Mouse (Mus musculus): ENCODE results near the gene Mob3c. TPM values are rescaled to one million over a fixed set of nuclear protein-coding genes. Genes with fewer than 3 reads are reported as not detected.

Mob3c gene
- polyA plus RNA-seq, 1 experiment from 2014 or later = 6.0 TPM

DNA sequence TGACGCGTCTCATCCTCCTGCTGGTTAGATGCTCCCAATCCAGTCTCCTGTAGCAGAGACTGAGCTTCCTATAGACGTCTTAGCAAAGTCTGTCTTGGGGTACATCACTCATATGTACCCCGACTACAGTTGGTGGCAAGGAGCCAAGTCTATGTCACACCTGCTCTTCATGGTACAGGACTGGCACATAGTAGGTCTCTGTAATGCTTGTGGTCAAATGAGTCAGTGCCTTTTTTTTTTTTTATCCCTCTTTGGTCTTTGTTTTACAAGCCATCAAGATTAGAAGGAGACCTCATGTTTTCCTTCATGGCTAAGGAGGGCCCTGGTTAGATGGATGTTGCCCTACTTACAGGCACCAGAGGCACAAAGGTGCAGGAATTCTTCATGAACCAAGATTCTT lies 12.9 kb downstream of the Mob3c start:
- Histone ChIP-seq H3K9ac (replicated peaks; ENCODE audit: low read depth, low read length) (no peak overlapping the region), H3K4me2 (ENCODE audit: low read length) (no peak overlapping the region), H3K9me3 (ENCODE audit: control insufficient read depth, low read length) (no peaks in the 10 kb centered on the region), H3K27ac (ENCODE audit: low read length) (no peak overlapping the region), H3K4me3 (replicated peaks; ENCODE audit: low read length) (no peak overlapping the region), H3K4me1 (replicated peaks; ENCODE audit: control insufficient read depth, insufficient read depth, low read length) (peaks cover 6% of the 10 kb centered on the region), H3K27me3 (replicated peaks; ENCODE audit: control insufficient read depth, insufficient read depth, low read length) (no peaks in the 10 kb centered on the region), H3K36me3 (ENCODE audit: control insufficient read depth, insufficient read depth) (no peaks in the 10 kb centered on the region)
- no peak for ATAC-seq
- 90% methylated on average over 4 of the region's 4 CpGs for WGBS

DNA sequence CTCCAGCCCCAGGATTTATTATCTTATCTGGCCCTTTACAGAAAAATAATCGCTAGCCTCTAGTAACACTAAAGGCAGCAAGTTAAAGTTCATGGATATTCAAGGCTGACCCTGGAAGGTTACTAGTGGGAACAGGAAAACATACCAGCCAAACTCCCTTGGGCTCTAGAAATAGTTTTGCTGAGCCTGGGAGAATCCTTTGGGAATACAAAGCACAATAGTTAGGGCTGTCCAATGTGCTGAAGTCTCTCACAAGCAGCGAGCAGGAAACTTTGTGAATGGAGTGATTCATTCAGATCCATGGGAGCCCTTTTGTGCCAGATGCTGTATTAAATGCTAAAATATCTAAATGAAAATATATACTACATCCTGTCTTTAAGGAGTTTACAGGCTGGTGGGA lies 18.8 kb downstream of the Mob3c start:
- Histone ChIP-seq H3K4me1 (replicated peaks; ENCODE audit: control insufficient read depth, insufficient read depth, low read length) (peaks cover 9% of the 10 kb centered on the region; the same call in 1 of the 2 replicates), H3K4me3 (replicated peaks; ENCODE audit: low read length) (no peak overlapping the region), H3K36me3 (ENCODE audit: control insufficient read depth, insufficient read depth) (no peaks in the 10 kb centered on the region), H3K9ac (replicated peaks; ENCODE audit: low read depth, low read length) (no peak overlapping the region), H3K4me2 (ENCODE audit: low read length) (no peak overlapping the region), H3K27ac (ENCODE audit: low read length) (no peak overlapping the region), H3K9me3 (ENCODE audit: control insufficient read depth, low read length) (no peaks in the 10 kb centered on the region), H3K27me3 (replicated peaks; ENCODE audit: control insufficient read depth, insufficient read depth, low read length) (no peaks in the 10 kb centered on the region)
- WGBS = 52% methylated on average over 2 of the region's 2 CpGs
- no peak for ATAC-seq

DNA sequence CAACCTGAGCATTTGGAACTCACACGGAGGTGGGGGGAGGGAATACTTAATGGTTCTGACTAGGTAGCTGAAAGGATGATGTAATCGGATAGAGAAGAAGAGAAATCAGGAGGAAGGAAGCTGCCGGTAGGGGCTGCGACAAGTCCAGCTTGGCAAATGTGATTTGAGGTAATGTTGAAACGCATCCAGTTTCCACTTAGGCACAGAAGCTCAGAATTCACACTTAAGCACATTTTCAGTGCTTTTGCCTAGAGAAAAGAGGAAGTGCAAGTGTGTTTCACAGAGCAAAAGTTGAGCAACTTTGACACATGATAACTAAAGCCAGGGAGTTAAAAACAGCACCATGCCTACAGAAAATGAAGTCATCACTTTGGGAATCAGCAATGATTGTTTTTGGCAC lies 19.5 kb downstream of the Mob3c start:
- no peak overlapping the region for H3K4me2 ChIP-seq (ENCODE audit: low read length)
- no peak overlapping the region for H3K27ac ChIP-seq (ENCODE audit: low read length)
- peaks cover 9% of the 10 kb centered on the region; the same call in 1 of the 2 replicates for H3K4me1 ChIP-seq (replicated peaks; ENCODE audit: control insufficient read depth, insufficient read depth, low read length)
- H3K36me3 ChIP-seq (ENCODE audit: control insufficient read depth, insufficient read depth) = no peaks in the 10 kb centered on the region
- WGBS = 22% methylated on average over 5 of the region's 5 CpGs
- H3K9me3 ChIP-seq (ENCODE audit: control insufficient read depth, low read length) = no peaks in the 10 kb centered on the region
- no peak overlapping the region for H3K9ac ChIP-seq (replicated peaks; ENCODE audit: low read depth, low read length)
- no peak overlapping the region for H3K4me3 ChIP-seq (replicated peaks; ENCODE audit: low read length)
- ATAC-seq = 0 out of 2 replicates have a peak, but pooled peaks have one; percentile 45
- H3K27me3 ChIP-seq (replicated peaks; ENCODE audit: control insufficient read depth, insufficient read depth, low read length) = no peaks in the 10 kb centered on the region

DNA sequence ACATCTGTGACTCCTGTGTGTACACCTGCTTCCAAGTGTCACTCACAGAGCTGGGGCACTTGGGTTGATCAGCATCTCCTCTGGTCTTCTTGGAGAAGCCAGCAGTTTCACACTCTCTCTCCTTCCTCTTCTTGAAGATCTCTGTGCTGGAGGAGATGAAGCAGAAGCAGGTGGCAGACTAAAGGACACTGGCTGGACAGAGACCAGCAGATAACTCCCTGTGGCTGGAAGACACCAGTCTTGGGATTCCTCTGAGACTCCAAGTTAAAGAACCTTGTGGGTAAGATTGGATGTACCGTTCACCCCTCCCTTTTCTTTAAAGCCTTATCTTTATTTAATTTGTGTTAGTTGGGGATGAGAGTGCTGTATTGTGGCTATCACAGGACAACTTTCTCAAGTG lies 20.2 kb downstream of the Mob3c start:
- H3K27ac ChIP-seq (ENCODE audit: low read length) = no peak overlapping the region
- WGBS = 100% methylated on average over 1 of the region's 1 CpGs
- no peak overlapping the region for H3K4me2 ChIP-seq (ENCODE audit: low read length)
- H3K27me3 ChIP-seq (replicated peaks; ENCODE audit: control insufficient read depth, insufficient read depth, low read length) = no peaks in the 10 kb centered on the region
- no peaks in the 10 kb centered on the region for H3K9me3 ChIP-seq (ENCODE audit: control insufficient read depth, low read length)
- no peak overlapping the region for H3K4me3 ChIP-seq (replicated peaks; ENCODE audit: low read length)
- H3K36me3 ChIP-seq (ENCODE audit: control insufficient read depth, insufficient read depth) = no peaks in the 10 kb centered on the region
- no peak for ATAC-seq
- peaks cover 9% of the 10 kb centered on the region; the same call in 1 of the 2 replicates for H3K4me1 ChIP-seq (replicated peaks; ENCODE audit: control insufficient read depth, insufficient read depth, low read length)
- H3K9ac ChIP-seq (replicated peaks; ENCODE audit: low read depth, low read length) = no peak overlapping the region

DNA sequence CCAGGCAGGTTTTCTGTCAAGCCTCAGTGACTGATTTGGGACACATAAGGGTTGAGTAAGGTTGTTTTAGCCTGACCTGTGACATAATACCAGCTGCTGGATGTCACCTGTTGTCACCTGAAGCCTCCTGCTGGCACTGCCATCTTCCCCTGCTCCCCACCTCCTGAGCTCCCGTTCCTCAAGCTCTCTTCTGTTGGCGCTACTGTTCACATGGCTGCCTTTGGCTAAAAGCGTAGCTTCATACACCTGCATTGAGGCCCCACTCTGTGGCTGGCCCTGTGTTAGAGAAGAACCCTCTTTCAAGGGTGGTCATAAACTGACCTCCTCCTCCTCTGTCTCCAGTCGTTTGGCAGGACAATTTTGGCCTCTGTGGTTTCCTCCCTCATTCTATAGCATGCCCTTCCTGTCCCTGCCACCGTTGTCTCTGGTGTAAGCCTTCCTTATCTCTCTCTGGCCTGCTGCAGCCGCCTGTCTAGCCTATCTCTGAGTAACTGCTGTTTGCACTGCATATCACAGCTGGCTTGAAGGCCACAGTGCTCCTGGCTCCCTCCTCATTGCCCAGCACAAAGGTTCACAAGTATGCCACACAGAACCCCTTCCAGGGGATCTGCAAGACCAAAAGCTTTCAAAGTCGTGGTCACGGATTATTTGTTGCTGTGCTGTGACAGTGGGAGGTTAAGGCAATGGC lies 21.2 kb downstream of the Mob3c start:
- Histone ChIP-seq H3K9ac (replicated peaks; ENCODE audit: low read depth, low read length) (no peak overlapping the region), H3K4me3 (replicated peaks; ENCODE audit: low read length) (no peak overlapping the region), H3K9me3 (ENCODE audit: control insufficient read depth, low read length) (no peaks in the 10 kb centered on the region), H3K27ac (ENCODE audit: low read length) (no peak overlapping the region), H3K4me2 (ENCODE audit: low read length) (no peak overlapping the region), H3K27me3 (replicated peaks; ENCODE audit: control insufficient read depth, insufficient read depth, low read length) (no peaks in the 10 kb centered on the region), H3K4me1 (replicated peaks; ENCODE audit: control insufficient read depth, insufficient read depth, low read length) (peaks cover 9% of the 10 kb centered on the region; the same call in 1 of the 2 replicates), H3K36me3 (ENCODE audit: control insufficient read depth, insufficient read depth) (no peaks in the 10 kb centered on the region)
- no peak for ATAC-seq
- 75% methylated on average over 8 of the region's 8 CpGs for WGBS

DNA sequence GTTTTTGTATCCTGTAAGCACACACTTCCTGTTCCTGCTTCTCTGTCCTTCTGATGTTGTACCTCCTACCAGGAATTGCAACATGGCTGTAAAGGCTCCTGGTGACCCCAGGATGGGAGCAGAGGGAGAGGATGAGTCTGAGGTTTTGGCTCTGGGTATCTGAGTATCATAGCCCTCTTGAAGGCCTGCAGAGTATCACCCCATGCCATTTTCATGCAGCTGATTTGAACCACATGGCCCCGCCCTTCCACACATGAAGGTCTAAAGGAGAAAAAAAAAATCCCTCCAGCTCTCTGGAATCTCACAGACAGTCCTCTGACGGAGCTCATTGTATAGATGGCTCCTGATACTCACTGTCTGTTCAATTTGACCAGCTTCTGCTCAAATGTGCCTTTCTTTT lies 22.2 kb downstream of the Mob3c start:
- peaks cover 10% of the 10 kb centered on the region for H3K4me1 ChIP-seq (replicated peaks; ENCODE audit: control insufficient read depth, insufficient read depth, low read length)
- no peak for ATAC-seq

DNA sequence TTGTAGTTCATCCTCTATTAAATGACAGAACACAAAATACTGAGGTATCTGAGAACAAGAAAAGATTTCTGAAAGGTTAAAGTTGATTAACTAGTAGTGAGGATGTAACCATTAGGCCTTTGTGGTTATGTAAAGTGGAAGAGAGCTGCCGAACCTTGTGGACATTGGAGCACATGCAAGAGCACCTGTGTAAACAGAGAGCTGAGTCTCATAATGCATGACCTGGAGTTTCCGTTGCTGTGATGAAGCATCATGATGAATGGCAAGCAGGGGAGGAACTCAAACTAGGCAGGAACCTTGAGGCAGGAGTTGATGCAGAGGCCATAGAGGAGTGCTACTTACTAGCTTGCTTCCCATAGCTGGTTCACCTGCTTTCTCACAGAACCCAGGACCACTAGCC lies 22.7 kb downstream of the Mob3c start:
- H3K9ac ChIP-seq (replicated peaks; ENCODE audit: low read depth, low read length) = no peak overlapping the region
- H3K36me3 ChIP-seq (ENCODE audit: control insufficient read depth, insufficient read depth) = no peaks in the 10 kb centered on the region
- no peak overlapping the region for H3K4me2 ChIP-seq (ENCODE audit: low read length)
- no peak for ATAC-seq
- no peaks in the 10 kb centered on the region for H3K27me3 ChIP-seq (replicated peaks; ENCODE audit: control insufficient read depth, insufficient read depth, low read length)
- no peaks in the 10 kb centered on the region for H3K9me3 ChIP-seq (ENCODE audit: control insufficient read depth, low read length)
- H3K4me3 ChIP-seq (replicated peaks; ENCODE audit: low read length) = no peak overlapping the region
- no peak overlapping the region for H3K27ac ChIP-seq (ENCODE audit: low read length)
- peaks cover 16% of the 10 kb centered on the region for H3K4me1 ChIP-seq (replicated peaks; ENCODE audit: control insufficient read depth, insufficient read depth, low read length)
- WGBS = 63% methylated on average over 2 of the region's 2 CpGs

More for the DNA sequence above, 22.2 kb downstream of the Mob3c start:
- Histone ChIP-seq H3K36me3 (ENCODE audit: control insufficient read depth, insufficient read depth) (no peaks in the 10 kb centered on the region), H3K9ac (replicated peaks; ENCODE audit: low read depth, low read length) (no peak overlapping the region), H3K9me3 (ENCODE audit: control insufficient read depth, low read length) (no peaks in the 10 kb centered on the region), H3K27me3 (replicated peaks; ENCODE audit: control insufficient read depth, insufficient read depth, low read length) (no peaks in the 10 kb centered on the region), H3K4me2 (ENCODE audit: low read length) (no peak overlapping the region), H3K4me3 (replicated peaks; ENCODE audit: low read length) (no peak overlapping the region), H3K27ac (ENCODE audit: low read length) (no peak overlapping the region)
- WGBS = 76% methylated on average over 2 of the region's 2 CpGs

DNA sequence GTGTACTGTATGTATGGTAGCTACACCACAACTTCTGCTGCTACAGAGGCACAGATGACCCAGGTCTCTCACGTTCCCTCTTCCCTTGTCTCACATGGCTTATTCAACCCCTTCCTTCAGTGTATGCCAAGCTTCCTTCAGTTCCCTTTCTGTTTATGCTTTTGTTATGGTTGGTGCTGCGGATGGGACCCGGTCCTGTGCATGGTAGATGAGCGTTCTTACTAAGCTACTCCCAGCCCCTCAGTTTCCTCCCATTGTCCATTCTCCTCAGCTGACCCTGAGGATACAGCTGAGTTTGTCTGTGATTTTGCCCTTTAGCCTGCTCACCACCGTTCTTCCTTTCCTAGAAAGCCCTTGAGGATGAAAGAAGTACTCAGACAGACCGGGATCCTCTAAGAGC lies 23.7 kb downstream of the Mob3c start:
- H3K4me1 ChIP-seq (replicated peaks; ENCODE audit: control insufficient read depth, insufficient read depth, low read length) = peaks cover 25% of the 10 kb centered on the region
- ATAC-seq = no peak
- H3K4me2 ChIP-seq (ENCODE audit: low read length) = no peak overlapping the region
- no peaks in the 10 kb centered on the region for H3K9me3 ChIP-seq (ENCODE audit: control insufficient read depth, low read length)
- WGBS = 82% methylated on average over 6 of the region's 6 CpGs
- H3K27ac ChIP-seq (ENCODE audit: low read length) = no peak overlapping the region
- H3K27me3 ChIP-seq (replicated peaks; ENCODE audit: control insufficient read depth, insufficient read depth, low read length) = no peaks in the 10 kb centered on the region
- no peaks in the 10 kb centered on the region for H3K36me3 ChIP-seq (ENCODE audit: control insufficient read depth, insufficient read depth)
- H3K9ac ChIP-seq (replicated peaks; ENCODE audit: low read depth, low read length) = no peak overlapping the region
- H3K4me3 ChIP-seq (replicated peaks; ENCODE audit: low read length) = no peak overlapping the region

DNA sequence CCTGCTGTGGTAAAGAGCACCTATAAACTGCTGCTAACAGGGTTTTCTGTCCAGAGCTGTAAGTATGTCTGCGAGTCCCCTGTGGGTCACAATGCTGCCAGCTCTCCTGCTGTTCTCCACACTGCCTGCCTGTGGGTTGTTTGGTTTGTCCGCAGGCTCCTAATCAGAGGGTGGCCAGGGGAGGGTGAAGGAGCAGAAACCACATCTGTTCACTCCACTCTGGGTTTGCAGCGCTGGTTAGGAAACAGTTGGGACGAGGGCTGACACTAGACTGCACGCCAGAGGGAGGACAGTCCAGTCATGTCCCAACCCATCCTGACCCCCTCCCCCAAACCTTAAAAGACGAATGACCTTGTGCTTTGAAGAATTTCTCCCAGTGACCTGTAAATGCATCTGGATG lies 27.2 kb downstream of the Mob3c start:
- H3K4me2 ChIP-seq (ENCODE audit: low read length) = no peak overlapping the region
- H3K27me3 ChIP-seq (replicated peaks; ENCODE audit: control insufficient read depth, insufficient read depth, low read length) = no peaks in the 10 kb centered on the region
- WGBS = 64% methylated on average over 6 of the region's 6 CpGs
- peaks cover 17% of the 10 kb centered on the region for H3K4me1 ChIP-seq (replicated peaks; ENCODE audit: control insufficient read depth, insufficient read depth, low read length)
- no peak overlapping the region for H3K27ac ChIP-seq (ENCODE audit: low read length)
- 0 out of 2 replicates have a peak overlapping the region, but pooled peaks have one; percentile 18 for H3K9ac ChIP-seq (replicated peaks; ENCODE audit: low read depth, low read length)
- H3K36me3 ChIP-seq (ENCODE audit: control insufficient read depth, insufficient read depth) = no peaks in the 10 kb centered on the region
- no peaks in the 10 kb centered on the region for H3K9me3 ChIP-seq (ENCODE audit: control insufficient read depth, low read length)
- ATAC-seq = no peak
- H3K4me3 ChIP-seq (replicated peaks; ENCODE audit: low read length) = no peak overlapping the region
